Mouse (Mus musculus) CD4-positive, CD25-positive, alpha-beta regulatory T cell, adult 4 months (primary cell): ENCODE measurements around the gene Efr3b. TPM values are rescaled to one million over a fixed set of nuclear protein-coding genes. Genes with fewer than 3 reads are reported as not detected.

ENCODE experiments used
- ATAC-seq: one replicate; pipeline ENCODE4 v1.8.0; 2017
- polyA plus RNA-seq, 2 experiments: library from polyadenylated mRNA; unstranded; fragments of 100-300 nt; shearing (Covaris generic); gene quantifications; one replicate each; pipeline ENCODE4 v1.2.1; 2017

The Efr3b gene
- under 1 TPM; 0.11 to 0.61 TPM for polyA plus RNA-seq

GRCm38 (mm10) chr12:4038061-4039041 lies at the start of gene Efr3b:
Gene Efr3b, minus strand, starts transcription at chr12:4038915.
- peak; percentile 68 for ATAC-seq

DNA sequence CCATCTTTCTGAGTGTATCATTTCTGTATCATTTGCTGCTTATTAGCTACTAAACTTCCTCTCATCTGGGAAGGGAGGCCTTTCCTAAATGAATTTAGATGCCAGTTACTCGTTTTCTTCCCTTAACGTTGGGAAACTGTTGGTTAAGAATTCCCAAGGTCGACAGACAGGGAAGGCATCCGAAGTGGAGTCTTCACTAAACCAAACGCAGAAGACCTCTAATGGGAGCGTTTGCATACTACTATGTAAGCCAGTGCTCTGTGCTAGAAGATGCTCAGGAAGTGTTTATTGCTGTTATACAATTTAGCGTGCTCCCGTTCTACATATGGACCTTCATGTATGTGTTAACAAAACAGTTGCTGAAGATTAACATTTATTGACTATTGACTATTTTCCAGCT lies 44.7 kb upstream of the Efr3b start:
- ATAC-seq = no peak

GRCm38 (mm10) chr12:4082132-4083001 lies 43.7 kb upstream of the Efr3b start, which contains the start of gene Dnajc27:
Gene Dnajc27, plus strand, starts transcription at chr12:4082583.
- ATAC-seq = peak; percentile 96

DNA sequence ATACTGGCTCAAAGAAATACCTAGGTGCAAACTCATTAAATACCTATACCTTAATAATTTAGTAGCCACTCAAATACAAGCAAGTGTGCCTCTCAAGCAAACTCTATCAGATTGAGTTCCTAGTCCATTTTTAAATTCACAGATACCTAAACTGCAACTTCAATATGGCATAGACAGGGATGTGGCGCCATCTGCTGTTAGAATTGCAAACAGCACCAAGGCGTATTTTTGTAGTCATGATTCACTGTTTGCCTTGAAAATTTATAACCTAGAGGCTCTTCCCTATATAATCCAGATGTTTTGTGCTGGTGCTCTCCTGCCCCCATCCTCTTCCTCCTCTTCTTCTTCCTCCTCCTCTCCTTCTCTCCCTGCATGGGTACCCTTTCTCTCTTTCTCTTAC lies 41.6 kb upstream of the Efr3b start:
- peak; percentile 21 for ATAC-seq

- ATAC-seq = no peak
These were observed 39.4 kb upstream of the Efr3b start for GRCm38 (mm10) chr12:4078069-4078468.

DNA sequence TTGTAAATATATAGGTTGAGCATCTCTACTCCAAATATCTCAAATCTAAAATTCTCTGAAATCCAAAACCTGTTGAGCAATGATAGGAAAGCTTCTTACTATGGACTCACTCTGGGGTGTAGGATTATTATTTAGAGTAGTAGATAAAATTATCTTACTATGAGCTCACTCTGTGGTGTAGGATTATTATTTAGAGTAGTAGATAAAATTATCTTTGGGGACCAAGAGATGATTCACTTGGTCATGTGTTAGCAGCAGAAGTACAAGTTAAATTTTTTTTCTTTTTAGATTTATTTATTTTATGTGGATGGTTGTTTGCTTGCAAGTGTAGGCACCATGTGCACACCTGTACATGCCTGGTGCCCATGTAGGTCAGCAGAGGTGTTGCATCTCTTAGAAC lies 37.7 kb upstream of the Efr3b start:
- ATAC-seq = no peak

DNA sequence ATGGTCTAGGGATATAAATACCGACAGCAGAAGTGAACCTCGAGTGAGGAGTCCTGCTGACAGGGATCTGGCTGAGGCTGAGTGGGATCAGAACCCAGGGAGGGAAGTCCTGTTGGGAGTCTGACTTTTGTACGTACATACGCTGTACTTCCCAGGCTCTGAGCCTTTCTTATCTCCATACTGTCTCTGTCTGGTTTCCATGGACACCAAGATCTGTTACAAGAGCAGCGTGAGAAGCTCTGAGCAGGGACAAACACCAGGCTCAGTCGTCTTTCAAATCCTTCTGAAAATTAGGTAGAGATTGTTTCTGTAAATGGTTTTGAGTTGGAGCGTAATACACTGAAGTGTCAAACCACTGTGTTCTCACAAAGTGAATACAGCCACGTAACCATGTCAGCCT lies 36.7 kb upstream of the Efr3b start:
- ATAC-seq = no peak

DNA sequence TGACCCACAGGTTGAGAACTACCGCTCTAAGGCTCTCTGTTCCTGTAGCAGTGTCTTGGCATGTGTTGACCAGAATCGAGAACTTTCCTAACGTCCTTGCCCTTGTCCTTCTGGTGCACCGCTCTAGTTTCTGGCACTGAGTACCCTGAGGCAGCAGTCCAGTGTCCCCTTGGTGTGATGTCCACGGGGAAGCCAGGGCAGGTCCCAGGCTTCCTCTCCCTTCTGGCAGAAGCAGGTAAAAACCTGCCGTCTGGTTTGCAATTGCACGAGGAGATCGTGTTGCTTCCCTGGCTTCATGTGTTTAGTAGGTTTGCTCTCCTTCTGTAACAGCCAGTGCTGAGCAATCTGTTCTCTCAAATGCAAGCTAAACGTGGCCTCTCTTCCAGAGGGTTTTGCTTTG lies 33.0 kb upstream of the Efr3b start:
- ATAC-seq = no peak

- ATAC-seq = no peak
These were observed 29.8 kb upstream of the Efr3b start for GRCm38 (mm10) chr12:4068551-4068950.

- no peak for ATAC-seq
These were observed 28.2 kb upstream of the Efr3b start for GRCm38 (mm10) chr12:4066681-4067459.

- ATAC-seq = no peak
These were observed 27.2 kb upstream of the Efr3b start for GRCm38 (mm10) chr12:4065944-4066343.

GRCm38 (mm10) chr12:4065498-4065897 lies 26.8 kb upstream of the Efr3b start:
- ATAC-seq = no peak

DNA sequence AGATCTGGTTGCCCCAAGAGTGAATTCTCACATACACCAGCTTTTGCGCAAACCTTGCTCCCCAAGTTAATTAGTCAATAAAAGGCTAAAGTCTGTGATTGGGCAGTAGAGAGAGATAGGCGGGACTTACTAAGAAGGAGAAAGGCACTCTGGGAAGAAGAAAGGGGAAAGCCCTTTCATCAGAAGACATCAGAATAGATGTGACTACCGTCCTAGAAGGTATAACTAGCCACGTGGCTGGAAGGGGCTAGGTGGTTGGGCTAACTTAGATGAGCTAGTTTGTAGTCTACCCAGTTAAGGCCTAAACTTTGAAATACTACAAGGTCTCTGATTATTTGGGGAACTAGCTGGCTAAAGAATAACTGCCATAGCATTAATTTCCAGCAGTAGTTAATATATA lies 21.0 kb upstream of the Efr3b start:
- no peak for ATAC-seq

- ATAC-seq = no peak
These were observed 19.6 kb upstream of the Efr3b start for GRCm38 (mm10) chr12:4058321-4058720.

- no peak for ATAC-seq
These were observed 16.1 kb upstream of the Efr3b start for GRCm38 (mm10) chr12:4054845-4055244.

DNA sequence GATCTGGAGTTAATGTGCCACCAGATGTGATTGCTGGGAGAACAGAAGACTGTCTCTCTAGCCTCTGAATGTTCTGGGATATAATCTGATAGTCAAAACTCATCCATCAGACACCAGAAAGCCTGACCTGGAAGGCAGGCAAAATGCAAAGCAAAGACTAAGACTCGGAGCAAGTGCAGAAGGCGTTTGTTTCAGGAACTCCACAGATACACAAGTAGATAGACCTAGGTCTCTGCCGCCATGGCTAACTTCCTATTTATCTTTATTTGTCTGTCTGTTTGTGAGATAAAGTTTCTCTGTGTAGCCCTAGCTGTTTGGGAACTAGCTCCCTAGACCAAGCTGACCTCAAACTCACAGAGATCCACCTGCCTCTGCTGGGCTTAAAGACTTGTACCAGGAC lies 14.9 kb upstream of the Efr3b start:
- ATAC-seq = no peak

- ATAC-seq = no peak
These were observed 12.2 kb upstream of the Efr3b start for GRCm38 (mm10) chr12:4050861-4051425.

DNA sequence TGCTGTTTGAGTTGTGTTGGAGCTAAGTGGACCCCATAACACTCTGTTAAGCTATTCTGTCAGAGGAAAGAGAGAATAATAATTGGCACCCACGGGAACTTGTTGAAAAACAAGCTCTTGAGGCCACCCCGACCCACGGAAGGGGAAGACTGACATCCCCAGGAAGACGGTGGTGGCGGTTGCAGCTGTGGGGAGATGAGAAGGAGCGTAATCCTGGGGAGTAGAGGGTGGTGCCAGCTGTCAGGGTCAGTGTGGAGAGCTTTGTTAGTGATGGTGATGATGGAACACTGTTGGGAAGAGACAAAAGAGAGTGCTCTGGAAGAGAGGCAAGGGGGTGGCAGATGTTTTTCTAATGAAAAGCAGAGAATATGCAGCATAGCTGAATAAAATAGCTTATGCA lies 9.3 kb upstream of the Efr3b start:
- ATAC-seq = no peak

GRCm38 (mm10) chr12:4045992-4046391 lies 7.3 kb upstream of the Efr3b start:
- ATAC-seq = no peak

GRCm38 (mm10) chr12:4042411-4042810 lies 3.7 kb upstream of the Efr3b start:
- no peak for ATAC-seq

- no peak for ATAC-seq
These were observed 331 bp upstream of the Efr3b start for GRCm38 (mm10) chr12:4039046-4039445.

DNA sequence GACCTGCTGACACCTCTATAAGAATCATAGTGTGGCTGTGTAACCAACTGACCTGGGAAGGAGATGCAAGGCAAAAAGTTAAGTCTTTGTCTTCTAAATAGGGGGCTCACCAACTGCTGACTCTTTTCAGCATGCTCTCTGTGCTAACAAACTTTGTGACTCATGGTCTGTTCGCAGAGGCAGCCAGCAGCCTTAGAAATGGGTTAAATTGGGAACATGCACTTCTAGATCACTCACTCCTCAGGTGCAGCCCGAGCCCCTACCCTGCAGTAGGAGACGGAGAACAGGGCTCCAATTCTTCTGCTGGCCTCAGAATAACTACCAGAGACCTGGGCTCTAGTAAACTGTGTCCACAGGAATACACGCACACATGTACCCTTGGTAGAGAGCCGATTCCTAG lies 1.2 kb downstream of the Efr3b start:
- ATAC-seq = no peak
